Mouse (Mus musculus) heart, postnatal 4 days (tissue): ENCODE measurements around the gene Vps11. TPM values are rescaled to one million over a fixed set of nuclear protein-coding genes. Genes with fewer than 3 reads are reported as not detected.
"Not testable (repeated sequence)": the region's sequence is repeated elsewhere in the genome, so short reads cannot be mapped to it uniquely, and the experiment has no call there.

Experiments
- DNase-seq: peaks from one replicate; pipeline ENCODE4 v3.0.0; 2021
- total RNA-seq, 2 experiments: library from RNA; stranded (reverse); gene quantifications; 2 replicates each; pipeline ENCODE4 v1.2.3; 2021

The Vps11 gene
- total RNA-seq, 2 experiments from 2014 or later: 20.9 to 21.6 TPM

- DNase-seq: no peak
Measured at GRCm38 (mm10) chr9:44373386-44373785, 11.9 kb upstream of the Vps11 start.

GRCm38 (mm10) chr9:44364480-44364879 is 3.0 kb upstream of the Vps11 start:
- peak; percentile 33 for DNase-seq

- not testable (repeated sequence) for DNase-seq
Measured at GRCm38 (mm10) chr9:44361931-44362330, 461 bp upstream of the Vps11 start.

GRCm38 (mm10) chr9:44357207-44357606 is 4.3 kb downstream of the Vps11 start:
- no peak for DNase-seq

- no peak for DNase-seq
Measured at GRCm38 (mm10) chr9:44353142-44353541, 8.3 kb downstream of the Vps11 start.

GRCm38 (mm10) chr9:44352337-44352736 is 9.1 kb downstream of the Vps11 start:
- no peak for DNase-seq

DNA sequence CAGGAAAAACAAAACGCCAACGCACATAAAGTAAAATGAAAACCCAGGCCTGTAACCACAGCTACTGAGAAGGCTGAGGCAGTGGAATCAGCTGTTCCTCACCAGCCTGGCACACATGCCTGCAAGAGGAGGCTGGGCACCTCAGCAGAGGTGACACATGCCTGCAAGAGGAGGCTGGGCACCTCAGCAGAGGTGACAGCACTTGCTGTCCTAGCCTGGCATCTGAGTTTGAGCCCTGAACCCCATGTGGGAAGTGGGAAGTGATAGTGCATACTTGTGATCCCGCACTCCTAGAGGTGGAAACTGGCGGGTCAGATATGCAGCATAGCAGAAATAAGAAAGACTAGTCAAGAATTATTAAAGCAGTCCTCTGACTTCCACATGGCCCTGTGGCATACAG is 10.1 kb downstream of the Vps11 start:
- no peak for DNase-seq

- no peak for DNase-seq
Measured at GRCm38 (mm10) chr9:44348546-44348945, 12.9 kb downstream of the Vps11 start.

GRCm38 (mm10) chr9:44347621-44348020 is 13.8 kb downstream of the Vps11 start:
- DNase-seq: no peak

GRCm38 (mm10) chr9:44347166-44347565 is 14.3 kb downstream of the Vps11 start:
- no peak for DNase-seq

DNA sequence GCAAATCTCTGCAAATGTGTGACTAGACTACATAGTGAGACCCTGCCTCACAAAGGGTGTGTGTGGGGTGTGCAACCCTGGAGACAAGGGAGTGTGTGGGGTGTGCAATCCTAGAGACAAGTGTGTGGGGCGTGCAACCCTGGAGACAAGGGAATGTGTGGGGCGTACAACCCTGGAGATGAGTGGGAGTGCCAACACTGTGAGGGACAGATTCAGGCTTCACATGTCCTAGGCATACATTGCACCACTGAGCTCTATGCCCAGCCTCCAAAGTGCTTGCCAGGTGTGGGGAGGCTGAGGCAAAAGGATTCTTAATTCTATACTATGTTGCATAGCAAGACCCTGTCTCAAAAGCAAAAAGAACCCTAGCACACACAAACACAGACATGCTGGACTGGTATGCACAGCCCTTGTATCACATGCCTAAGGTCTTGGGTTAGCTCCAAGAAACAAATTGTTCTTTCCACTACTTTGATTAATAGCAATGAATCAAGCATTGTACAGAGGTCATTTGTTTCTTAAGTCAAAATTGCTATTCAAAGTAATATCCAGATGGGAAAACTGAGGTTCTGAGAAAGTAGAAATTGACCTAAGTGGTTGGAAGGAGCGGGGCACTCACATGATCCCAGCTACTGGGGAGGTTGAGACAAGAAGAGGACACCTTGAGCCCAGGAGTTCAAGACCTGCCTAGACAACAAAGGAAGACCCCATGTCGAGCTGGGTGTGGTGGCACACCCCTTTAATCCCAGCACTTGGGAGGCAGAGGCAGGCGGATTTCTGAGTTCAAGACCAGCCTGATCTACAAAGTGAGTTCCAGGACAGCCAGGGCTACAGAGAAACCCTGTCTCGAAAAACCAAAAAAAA is 15.7 kb downstream of the Vps11 start:
- no peak for DNase-seq

- DNase-seq: peak; percentile 91
Measured at GRCm38 (mm10) chr9:44343781-44344421, 17.6 kb downstream of the Vps11 start, which contains the start of gene Hmbs. Gene Hmbs, minus strand, starts transcription at chr9:44344228.

DNA sequence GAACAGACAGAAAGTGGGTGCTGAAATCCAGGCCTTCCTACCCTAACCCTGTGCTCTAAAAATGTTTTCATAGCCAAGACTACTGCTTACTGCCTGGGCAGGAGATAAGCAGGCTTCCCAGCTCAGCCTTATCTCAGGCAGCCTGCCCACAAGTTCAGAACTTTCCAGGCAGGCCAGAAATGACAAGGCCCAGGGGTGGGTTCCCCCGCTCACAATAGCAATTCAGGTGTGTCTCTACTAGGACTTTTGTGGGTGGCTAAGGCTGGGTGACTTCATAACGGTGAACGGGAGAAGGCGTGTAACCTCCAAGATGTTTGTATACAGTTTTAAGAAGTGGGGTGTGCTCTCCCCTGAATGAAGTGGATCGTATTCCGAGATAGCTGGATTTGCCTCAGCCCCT is 18.2 kb downstream of the Vps11 start:
- peak; percentile 59 for DNase-seq

DNA sequence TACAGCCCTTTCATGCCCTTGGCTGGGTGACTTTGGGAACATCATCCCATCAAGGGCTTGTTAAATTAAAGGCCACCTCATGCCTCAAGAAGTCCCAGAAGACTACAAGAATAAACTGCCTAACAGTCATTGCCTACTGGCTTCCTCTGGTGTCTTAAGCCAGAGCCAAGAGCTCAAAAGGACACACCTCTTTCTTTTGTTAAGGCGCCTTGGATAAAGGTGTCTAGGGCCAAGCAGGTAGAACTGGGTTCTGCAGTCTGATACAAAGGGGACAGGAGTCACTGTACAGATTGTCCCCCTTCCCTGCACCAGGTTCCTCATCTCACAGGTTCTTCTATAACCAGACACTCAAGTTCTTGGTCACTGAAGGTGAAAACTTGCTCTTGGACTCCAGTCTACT is 18.9 kb downstream of the Vps11 start:
- no peak for DNase-seq

- DNase-seq: no peak
Measured at GRCm38 (mm10) chr9:44342173-44342572, 19.3 kb downstream of the Vps11 start.

- DNase-seq: no peak
Measured at GRCm38 (mm10) chr9:44341487-44341886, 20.0 kb downstream of the Vps11 start.

GRCm38 (mm10) chr9:44338574-44338973 is 22.9 kb downstream of the Vps11 start:
- DNase-seq: no peak

GRCm38 (mm10) chr9:44337436-44338169 is 23.9 kb downstream of the Vps11 start:
- no peak for DNase-seq

GRCm38 (mm10) chr9:44336964-44337363 is 24.5 kb downstream of the Vps11 start:
- DNase-seq: no peak

DNA sequence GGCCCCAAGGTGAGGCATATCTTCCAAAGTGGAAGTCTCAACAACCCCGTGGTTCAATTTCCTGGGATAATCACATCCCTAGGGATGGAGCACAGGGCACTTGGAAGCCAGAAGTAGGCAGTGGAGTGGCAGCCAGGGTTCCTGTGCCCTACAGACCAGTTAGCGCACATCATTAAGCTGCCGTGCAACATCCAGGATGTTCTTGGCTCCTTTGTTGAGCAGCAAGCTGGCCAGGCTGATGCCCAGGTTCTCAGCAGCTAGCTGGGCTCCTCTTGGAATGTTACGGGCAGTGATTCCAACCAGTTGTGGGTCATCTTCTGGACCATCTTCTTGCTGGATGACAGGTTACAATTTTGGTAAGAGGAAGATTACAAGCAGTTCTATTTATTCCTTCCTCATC is 25.0 kb downstream of the Vps11 start:
- DNase-seq: not testable (repeated sequence)

DNA sequence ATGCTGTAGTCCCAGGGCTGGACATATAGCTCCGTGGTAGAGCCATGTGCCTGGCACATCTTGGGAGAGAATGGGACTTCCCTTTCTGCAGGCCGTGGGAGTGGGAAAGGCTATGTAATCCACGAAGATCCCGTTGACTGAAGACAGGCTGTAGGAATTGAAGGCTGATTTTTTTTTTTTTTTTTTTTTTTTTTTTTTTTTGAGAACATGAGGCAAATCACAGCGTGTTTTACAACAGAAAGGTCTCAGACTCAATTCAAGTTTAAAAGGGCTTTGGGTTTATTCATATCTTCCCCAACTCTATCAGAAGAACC is 25.4 kb downstream of the Vps11 start:
- DNase-seq: no peak

GRCm38 (mm10) chr9:44335331-44336092 is 26.0 kb downstream of the Vps11 start:
- no peak for DNase-seq
